Mouse (Mus musculus) left cerebral cortex, postnatal 25 days (tissue): ENCODE measurements around the gene Ttc3. TPM values are rescaled to one million over a fixed set of nuclear protein-coding genes. Genes with fewer than 3 reads are reported as not detected.

Source experiments
- DNase-seq, 2 experiments: peaks; one replicate each; pipeline ENCODE4 v3.0.0; 2022; ENCODE audit warnings: low spot score in 2 of 2, mixed read lengths in 1 of 2
- intact Hi-C: fragments of 180-260 bp; cut with DNase I; formaldehyde crosslinking; loops from one replicate; pipeline ENCODE4 v1.15.1; 2025
- total RNA-seq, 2 experiments: library from RNA; stranded (reverse); gene quantifications; 2 replicates each; pipeline ENCODE4 v1.2.3; 2021

Ttc3 gene
- total RNA-seq, 2 experiments from 2014 or later = 933 to 947 TPM

DNA sequence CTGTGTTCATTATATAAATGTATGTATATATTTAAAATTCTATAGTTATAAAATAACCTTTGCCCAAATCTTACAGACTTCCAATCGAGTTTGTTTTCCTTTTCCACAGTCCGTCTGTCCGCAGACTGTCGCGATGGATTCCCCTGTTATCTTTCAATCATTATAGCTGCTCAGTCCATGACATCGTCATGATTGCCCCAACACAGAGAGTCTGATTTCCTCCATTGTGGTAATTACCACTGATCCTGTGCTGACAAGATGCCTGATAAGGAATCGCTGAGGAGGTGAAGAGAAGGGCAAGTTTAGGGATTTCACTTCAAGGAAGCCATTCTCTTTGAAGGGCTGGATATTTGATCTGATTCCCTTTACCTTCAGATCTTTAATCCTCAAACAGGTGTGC is 14.4 kb upstream of the Ttc3 start:
- no peak for DNase-seq
- intact Hi-C loops = no loop called here

DNA sequence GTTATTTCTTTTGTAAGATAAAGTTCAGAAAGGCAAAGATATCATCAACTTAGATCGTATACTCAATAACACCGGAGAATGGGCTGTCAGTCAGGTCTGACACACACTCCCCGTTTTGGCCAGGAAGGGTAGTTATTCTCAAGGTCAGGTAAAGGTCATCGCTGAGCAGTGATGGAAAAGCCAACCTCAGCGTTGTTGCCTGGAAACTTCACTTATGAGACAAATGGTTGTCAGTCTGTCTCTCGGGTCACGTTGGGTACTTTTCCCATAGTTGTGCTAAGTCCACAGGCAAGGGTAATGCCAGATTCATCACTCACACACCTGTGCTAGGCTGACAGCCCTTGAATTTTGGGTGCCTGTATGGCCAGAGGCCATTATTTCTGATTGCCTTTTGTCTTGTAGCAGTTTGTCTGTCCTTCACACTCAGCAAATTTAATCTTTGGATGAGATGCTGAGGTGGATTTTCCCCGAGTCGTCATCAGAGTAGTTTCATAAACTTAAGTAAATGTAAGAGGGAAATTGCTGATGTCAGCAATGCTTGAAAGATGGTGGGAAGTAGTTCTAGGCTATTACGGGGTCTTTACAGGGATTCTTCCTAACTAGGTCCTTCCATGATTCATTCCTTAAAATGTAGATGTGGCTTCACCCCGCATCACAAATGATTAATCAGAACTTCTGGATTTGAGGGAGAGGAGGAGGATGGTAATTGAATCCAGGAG is 13.5 kb upstream of the Ttc3 start:
- no peak for DNase-seq
- intact Hi-C loops = no loop called here

DNA sequence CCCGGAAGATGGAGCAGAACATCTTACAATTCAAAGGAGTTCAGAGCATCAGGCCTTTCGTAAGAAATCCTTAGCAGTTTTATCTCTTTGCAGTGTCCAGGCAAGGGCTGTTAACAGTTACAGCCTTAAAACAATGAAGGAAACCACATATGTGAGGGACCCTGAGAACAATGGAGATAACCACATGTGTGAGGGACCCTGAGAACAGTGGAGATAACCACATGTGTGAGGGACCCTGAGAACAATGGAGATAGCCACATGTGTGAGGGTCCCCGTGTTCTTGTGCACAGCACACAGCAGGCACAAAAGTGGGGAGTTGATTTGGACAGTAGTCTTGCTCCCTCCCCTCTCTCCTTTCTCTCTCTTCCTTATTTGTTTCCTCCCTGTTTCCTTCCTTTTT is 12.3 kb upstream of the Ttc3 start:
- intact Hi-C loops = no loop called here

DNA sequence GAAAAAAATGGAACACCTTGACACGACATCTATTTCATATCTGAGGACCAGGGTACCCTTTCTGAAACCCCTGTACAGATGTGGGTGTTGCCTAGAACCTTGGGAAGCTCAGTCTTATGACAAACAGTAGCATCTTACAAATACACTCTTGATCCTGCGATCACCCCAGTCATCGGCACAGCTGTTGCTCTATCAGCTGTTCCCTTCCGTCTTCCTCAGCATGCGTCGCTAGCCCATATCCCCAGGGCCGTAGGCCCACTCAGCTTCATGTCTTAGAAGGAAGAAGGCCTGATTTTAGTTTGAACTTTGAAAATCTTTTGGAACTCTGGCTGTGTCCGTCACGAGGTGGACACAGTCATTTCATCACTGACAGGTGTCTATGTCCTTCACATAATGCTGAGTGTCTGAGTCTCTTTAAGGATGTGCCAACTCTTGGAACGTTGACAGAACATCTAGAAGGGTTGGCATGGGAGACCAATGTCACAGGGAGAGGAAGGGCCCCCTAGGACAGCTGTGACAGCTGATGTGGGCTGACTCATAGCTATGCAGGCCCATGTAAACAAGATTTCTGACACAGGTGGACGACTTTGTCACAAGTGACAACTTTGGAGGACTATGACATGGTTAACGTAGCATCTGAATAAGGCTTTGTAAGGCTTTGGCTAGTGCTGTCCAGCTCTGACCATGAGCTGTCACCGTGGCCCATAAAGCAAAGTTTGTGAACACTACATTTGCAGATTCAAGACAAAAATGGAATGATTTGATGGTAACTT is 9.7 kb upstream of the Ttc3 start:
- intact Hi-C loops = no loop called here
- DNase-seq = no peak

More for the DNA sequence above, 12.3 kb upstream of the Ttc3 start:
- no peak for DNase-seq

DNA sequence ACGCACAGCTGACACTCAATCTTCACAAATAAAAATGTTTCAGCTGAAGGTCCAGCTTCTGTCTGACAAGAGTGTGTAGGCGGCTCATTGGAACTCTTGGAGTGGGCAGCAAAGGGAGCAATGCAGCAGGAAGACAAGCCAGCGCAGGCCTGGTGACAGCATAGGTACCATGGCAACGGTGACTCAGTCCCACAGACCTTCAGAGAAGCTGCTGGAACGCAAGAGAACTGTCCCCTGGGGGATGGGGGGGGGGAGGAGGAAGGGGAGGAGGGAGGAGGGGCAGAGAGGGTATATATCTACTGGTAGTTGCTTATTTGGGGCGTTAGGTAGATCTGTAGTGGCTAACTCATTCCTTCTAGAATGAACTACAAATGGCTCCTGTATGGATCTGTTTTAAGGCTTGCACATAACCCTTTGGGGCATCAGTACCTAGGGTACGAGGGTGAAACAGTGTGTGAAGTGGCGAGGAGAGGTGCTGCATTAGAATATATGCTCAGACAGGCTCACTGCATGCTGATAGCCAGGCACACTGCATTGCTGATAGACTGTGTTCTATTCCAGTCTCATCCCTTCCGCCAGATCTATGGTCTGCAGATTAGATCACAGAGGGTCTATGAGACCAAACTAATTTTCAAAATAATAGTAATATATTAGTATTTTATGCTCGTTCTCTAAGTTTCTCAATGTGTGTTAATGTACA is 8.1 kb upstream of the Ttc3 start:
- intact Hi-C loops = no loop called here

DNA sequence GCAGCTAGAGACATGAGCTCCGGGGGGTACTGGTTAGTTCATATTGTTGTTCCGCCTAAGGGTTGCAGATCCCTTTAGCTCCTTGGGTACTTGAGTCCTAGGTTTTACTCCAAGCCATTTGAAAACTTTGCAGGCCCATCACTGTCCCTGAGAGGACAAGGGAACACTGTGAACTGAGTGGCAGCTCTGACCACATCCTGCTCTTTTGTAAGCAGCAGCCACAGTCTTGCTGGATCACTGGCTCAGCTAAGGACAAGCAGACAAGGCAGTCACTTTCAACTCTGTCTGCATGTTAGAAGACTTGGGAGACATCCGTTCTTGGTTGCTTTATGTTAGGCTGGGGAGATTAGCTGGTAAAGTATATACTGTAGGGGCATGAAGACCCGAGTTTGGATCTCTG is 6.6 kb upstream of the Ttc3 start:
- DNase-seq = no peak
- intact Hi-C loops = no loop called here

More for the DNA sequence above, 8.1 kb upstream of the Ttc3 start:
- peak; percentile 85 to 97 for DNase-seq

DNA sequence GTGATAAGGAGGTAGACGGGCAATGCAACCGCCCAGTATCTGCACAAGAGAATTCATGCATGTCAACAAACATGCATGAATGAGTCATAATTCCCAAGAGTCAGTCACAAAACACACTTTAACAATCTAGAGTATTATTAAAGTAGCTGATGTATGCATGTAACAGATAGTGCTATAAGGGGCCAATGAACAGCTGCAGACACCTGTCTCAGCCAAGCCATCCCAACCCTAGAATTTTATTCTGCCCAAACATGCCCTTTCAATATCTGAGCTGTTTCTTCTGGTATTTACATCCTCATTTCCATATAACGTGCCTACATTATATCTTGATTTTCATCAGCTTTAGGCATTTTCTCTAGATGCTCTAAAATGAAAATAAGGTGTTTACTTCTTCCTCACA is 5.0 kb upstream of the Ttc3 start:
- no peak for DNase-seq
- intact Hi-C loops = no loop called here

DNA sequence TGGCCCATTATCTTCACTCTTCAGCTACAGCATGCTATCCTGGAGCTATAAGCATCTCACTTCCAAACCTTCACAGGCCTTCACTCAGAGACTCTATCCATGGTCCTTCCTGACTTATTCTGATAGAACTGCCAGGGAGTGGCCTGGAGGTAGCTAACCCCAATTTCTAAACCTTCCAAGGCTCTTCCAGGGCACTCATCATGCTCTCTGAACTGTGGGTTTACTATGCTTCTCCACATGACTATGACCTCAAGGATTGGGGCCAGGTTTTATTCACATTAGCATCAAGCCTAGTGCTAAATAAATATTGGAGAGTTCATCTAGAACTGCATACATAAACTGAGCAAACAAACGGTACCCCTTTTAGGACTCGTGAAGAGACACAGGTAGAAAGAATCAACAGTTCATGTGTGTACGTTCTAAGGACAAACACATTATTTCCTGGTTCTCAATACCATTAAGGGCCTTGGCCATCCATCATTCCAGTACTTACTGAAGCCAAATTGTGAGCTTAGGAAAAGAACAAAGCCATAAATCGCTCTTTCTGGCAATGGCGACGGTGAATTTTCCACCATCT is 734 bp upstream of the Ttc3 start:
- DNase-seq = no peak
- intact Hi-C loops = loop anchor here (1.0 kb wide), 2 partner anchors 56 to 157 kb away; partner anchors contain the start of genes Hlcs and Vps26c

DNA sequence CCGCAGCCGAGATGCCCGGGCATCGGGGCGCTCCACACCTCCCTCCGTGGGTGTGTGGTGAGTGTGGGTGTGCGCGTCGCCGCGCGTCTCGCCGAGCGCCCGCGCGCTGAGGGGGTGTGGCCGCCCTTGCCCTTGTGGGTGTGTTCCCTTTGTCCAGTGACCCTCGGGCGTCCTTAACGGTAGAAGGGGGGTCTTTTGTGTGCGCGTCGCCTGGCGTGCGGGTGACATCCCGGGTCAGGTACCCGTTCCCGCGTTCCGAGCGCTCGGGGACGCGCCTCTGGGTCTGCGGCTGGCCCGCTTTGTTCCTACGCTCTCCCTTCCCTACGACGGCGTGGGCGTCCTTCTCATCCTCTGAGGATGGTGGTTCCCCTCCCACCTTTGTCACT is 490 bp downstream of the Ttc3 start:
- DNase-seq = peak; percentile 67 to 73
- intact Hi-C loops = loop anchor here (1.0 kb wide), 2 partner anchors 58 to 155 kb away; partner anchors contain the start of genes Hlcs and Vps26c

DNA sequence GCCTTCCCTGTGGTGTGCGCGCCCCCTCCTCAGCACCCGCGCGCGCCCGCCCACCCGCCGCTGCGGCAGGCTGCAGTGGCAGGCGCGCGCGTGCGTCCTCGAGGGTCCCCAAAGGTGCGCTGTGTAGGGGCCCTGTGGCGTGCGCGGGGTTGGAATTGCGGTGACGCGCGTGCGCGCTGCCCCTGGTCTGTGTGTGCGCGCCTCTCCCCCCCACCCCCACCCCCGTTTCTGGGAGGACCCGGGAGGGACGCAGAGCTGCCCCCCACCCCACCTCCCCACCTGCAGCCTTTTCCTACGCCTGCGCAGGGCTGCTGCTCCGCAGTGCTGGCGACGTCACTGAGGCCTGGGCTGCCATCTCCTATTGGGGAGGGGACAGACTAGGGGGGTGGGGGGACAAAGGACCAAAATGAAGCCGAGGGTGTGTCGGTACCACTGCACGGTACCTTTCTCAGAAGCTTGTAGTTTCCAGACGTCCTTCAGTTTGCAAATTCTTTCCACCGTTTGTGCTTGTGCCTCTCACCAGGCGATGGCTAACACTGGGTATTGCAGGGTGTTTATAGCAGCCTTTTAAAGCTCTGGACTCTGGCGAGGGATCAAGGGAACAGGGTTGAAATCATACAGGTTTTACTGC is 998 bp downstream of the Ttc3 start, which contains the start of gene Pigp:
TSS of gene Pigp (minus strand) at position 542 of the 631 bp plus-strand sequence.
- intact Hi-C loops = no loop called here
- peak; percentile 57 to 69 for DNase-seq

DNA sequence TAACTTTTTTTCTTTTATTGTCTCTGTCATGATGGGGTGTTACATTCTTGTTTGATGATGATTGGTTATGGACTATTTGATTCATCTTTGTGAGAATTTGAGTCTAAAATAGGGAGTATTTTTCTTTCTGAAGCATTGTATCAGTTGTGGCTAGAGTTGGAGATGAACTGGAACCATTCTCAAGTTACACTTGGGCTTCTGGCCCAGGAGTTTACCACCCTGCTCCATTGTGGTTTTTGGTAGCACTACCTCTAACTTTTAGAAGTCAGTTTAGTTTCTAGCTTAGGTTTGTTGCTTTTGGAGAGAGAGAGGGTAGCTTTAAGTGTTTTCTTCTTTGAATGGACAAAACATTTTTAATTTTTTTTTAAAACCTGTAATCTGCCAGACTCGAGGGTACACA is 9.0 kb downstream of the Ttc3 start:
- intact Hi-C loops = no loop called here

DNA sequence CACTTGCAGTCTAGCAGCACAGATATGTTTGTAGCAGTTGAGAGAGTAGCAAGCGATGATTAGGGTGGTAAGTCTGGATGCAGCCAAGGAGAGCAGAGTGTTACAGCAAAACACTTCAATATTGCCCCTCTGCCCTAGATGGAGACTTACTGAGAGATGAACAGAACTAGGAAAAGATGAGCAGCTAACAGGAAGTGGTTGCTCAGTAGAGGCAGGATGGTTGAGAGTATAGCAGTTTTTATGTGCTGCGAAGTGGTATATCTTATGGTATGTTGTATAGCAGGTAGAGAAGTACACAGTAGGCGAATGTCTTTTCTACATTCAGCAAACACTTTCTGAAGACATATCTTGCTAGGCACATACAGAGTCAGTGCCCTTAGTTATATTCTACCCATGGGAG is 12.9 kb downstream of the Ttc3 start:
- intact Hi-C loops = no loop called here
- no peak for DNase-seq

More for the DNA sequence above, 9.0 kb downstream of the Ttc3 start:
- DNase-seq = no peak

DNA sequence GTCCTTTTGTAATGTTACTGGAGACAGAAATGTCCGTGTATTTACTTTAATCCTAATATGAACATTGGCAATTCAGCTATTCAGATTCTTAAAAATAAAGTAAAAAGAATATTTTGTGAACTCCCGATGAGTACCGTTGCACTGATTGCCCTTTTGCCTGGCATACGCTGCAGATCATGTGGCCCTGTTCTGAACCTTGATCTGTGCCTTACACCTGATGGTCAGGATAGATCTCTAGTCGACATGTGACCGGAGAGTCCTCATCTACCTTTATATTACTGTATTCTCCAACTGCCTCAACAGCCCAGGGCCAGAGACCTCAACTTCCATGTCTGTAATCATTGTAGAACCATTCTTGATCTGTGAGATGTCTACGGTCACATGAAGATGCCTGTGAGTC is 17.3 kb downstream of the Ttc3 start:
- intact Hi-C loops = no loop called here
- DNase-seq = no peak

DNA sequence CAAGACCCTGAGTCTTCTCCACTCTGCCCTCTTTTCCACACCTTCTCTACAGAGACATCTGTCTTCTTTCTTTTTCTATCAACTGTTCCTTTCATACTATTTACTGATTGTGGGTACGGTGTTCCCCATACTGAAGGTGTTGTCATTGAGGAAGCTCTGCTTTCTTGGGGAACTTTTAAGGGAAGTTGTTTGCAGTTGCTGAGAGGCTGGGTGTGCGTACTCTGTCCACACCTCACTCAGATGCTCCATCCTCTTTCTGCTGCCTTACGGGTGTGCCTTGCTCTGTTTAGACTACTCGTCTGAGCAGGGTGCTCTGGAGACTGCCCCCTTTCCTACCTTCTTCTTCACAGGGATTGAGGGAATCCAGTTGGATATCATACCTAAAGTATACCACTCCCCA is 21.9 kb downstream of the Ttc3 start:
- intact Hi-C loops = no loop called here
- DNase-seq = no peak

DNA sequence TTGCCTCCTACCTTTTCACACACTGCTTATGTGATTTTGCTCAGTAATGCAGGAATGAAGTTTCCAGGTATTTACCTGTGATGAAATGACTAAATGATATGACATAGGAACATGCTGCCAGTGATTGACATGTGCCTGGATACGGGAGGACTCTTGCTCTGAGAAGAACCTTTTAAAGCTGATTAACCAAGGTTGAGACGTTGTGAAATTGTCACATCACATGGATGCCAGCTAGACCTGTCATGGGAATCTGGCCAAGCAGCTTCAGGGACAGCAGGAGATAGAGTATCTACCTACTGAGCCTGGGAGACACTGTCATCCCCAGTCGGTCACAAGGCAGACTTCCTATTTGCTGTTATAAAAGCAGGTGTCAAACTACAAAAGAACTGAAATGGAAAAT is 24.6 kb downstream of the Ttc3 start:
- intact Hi-C loops = no loop called here
- DNase-seq = no peak

DNA sequence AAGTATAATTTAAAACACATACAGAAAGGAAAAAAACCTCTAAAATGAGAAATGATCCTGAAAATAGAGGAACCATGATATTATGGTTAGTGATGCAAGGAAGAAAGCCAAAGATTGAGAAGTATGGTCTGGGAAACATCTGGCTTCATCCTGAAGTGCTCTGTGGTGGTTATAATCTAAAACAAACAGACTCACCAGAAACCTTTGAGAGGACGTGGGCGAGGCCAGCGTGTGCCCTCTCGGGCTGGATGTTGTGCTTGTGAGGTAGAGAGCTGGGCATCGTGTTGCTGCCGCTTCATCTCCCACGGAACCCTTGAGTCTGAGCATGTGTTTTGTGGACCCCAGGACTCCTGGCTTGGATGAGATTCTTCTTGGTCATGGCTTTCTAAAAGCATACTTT is 26.2 kb downstream of the Ttc3 start:
- intact Hi-C loops = no loop called here
- DNase-seq = no peak

DNA sequence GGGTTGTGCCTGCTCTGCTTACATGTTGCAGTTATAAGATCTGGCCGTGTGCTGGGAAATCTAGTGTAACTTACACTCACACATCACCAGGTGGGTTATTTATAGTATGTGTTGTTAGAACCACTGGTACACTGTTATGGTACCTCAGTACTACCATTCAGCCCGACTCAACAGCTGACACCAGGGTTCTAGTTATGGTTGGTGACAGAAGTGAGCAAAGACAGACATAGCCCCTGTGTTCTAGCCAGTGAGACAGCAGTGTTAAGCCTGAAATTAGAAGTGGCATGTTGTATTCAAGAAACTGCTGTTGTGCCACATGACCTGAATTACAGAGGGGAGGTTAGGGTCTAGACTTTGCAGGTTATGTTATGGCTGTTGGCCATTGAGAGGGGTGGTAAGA is 28.7 kb downstream of the Ttc3 start:
- DNase-seq = no peak
- intact Hi-C loops = no loop called here

DNA sequence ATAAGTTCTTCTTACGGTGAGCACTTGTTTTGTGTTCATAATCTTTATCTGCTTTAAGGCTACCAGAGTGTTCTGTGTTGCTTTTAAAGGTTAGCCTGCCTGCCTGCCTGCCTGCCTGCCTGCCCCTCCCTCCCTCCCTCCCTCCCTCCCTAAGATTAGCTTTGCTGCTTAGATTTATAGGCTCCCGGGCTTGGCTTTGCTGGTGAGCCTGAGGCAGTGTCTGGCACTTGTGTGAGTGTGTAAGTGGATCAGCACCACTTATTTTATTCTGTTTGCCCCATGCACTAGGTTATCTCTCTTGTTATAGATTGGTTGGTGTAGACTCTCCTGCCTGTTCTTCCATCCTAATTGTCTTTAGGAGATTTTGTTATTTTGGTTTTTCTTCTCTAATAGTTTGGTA is 31.2 kb downstream of the Ttc3 start:
- intact Hi-C loops = no loop called here
- DNase-seq = no peak

DNA sequence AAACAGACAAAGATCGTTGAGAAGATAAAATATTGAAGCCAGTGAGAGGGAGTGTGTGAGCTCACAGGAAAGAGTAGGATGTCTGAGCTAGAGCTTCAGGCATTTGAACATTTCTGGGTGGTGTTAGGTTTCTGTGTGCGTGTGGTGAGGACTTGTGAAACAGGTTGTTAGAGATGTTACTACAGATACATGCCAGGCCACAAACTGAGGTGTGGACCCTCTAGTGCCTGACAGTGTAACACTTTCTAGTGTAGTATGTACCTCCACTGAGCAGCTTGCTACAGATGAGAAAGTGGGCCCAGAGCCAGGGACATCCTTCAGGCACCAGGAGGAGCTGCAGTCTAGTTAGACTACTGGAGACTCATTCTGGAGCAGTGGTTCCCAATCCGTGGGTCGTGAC is 31.8 kb downstream of the Ttc3 start:
- intact Hi-C loops = no loop called here
- DNase-seq = peak in 1 of 2 experiments; percentile 48

DNA sequence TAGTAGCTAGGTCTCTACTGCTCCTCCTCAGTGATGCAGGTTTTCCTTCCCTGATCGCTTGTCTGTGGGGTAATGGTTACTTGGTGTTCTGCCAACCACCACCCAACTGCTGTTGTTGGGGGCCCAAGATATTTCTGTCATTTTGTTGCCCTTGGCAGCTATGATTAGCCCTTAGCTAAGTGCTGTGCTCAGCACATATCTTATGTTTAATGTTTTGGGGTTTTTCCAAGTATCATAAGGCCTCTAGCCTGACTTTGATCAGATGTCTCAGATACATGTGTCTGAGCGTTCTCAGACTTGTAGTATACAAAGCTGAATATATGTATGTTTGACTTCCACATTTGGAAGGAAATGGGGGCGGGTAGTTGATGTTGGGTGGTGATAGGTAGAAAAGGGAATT is 40.9 kb downstream of the Ttc3 start:
- DNase-seq = no peak
- intact Hi-C loops = no loop called here
